Mouse (Mus musculus): ENCODE results near the gene Pvr. TPM values are rescaled to one million over a fixed set of nuclear protein-coding genes. Genes with fewer than 3 reads are reported as not detected.

Gene Pvr
- polyA plus RNA-seq, 1 experiment from 2014 or later: 3.2 TPM

GRCm38 (mm10) chr7:19867751-19868399, 53.1 kb downstream of the Pvr start:
- no peak overlapping the region for H3K27ac ChIP-seq (ENCODE audit: low read depth, low read length)
- H3K9ac ChIP-seq (ENCODE audit: low read length): no peak overlapping the region
- H3K27me3 ChIP-seq (replicated peaks; ENCODE audit: control insufficient read depth, insufficient read depth, low read length): no peaks in the 10 kb centered on the region
- WGBS: 90% methylated on average over 16 of the region's 16 CpGs
- no peaks in the 10 kb centered on the region for H3K4me1 ChIP-seq (ENCODE audit: control insufficient read depth, insufficient read depth, low read length)
- no peaks in the 10 kb centered on the region for H3K36me3 ChIP-seq (ENCODE audit: control insufficient read depth, insufficient read depth, low read length)
- no peak for DNase-seq (ENCODE audit: low spot score)
- no peak overlapping the region for H3K4me3 ChIP-seq (ENCODE audit: low read depth, low read length)
- H3K9me3 ChIP-seq (replicated peaks; ENCODE audit: control insufficient read depth, low read length): no peaks in the 10 kb centered on the region
- no peak overlapping the region for H3K4me2 ChIP-seq (ENCODE audit: low read length)
- ATAC-seq: no peak

- Histone ChIP-seq H3K4me1 (ENCODE audit: control insufficient read depth, insufficient read depth, low read length) (no peaks in the 10 kb centered on the region), H3K27ac (ENCODE audit: low read depth, low read length) (no peak overlapping the region), H3K9me3 (replicated peaks; ENCODE audit: control insufficient read depth, low read length) (no peaks in the 10 kb centered on the region), H3K4me2 (ENCODE audit: low read length) (no peak overlapping the region), H3K4me3 (ENCODE audit: low read depth, low read length) (no peak overlapping the region), H3K9ac (ENCODE audit: low read length) (no peak overlapping the region), H3K27me3 (replicated peaks; ENCODE audit: control insufficient read depth, insufficient read depth, low read length) (no peaks in the 10 kb centered on the region), H3K36me3 (ENCODE audit: control insufficient read depth, insufficient read depth, low read length) (no peaks in the 10 kb centered on the region)
- WGBS: 92% methylated on average over 6 of the region's 6 CpGs
- no peak for DNase-seq (ENCODE audit: low spot score)
- no peak for ATAC-seq
These were observed 54.5 kb downstream of the Pvr start for GRCm38 (mm10) chr7:19866490-19866889.

- no peak overlapping the region for H3K4me3 ChIP-seq (ENCODE audit: low read depth, low read length)
- 81% methylated on average over 8 of the region's 8 CpGs for WGBS
- no peak overlapping the region for H3K27ac ChIP-seq (ENCODE audit: low read depth, low read length)
- no peaks in the 10 kb centered on the region for H3K36me3 ChIP-seq (ENCODE audit: control insufficient read depth, insufficient read depth, low read length)
- ATAC-seq: no peak
- H3K27me3 ChIP-seq (replicated peaks; ENCODE audit: control insufficient read depth, insufficient read depth, low read length): no peaks in the 10 kb centered on the region
- no peak overlapping the region for H3K4me2 ChIP-seq (ENCODE audit: low read length)
- H3K9me3 ChIP-seq (replicated peaks; ENCODE audit: control insufficient read depth, low read length): no peaks in the 10 kb centered on the region
- H3K4me1 ChIP-seq (ENCODE audit: control insufficient read depth, insufficient read depth, low read length): no peaks in the 10 kb centered on the region
- no peak overlapping the region for H3K9ac ChIP-seq (ENCODE audit: low read length)
- DNase-seq (ENCODE audit: low spot score): no peak
These were observed 55.5 kb downstream of the Pvr start for GRCm38 (mm10) chr7:19865246-19866036.

- Histone ChIP-seq H3K36me3 (ENCODE audit: control insufficient read depth, insufficient read depth, low read length) (no peaks in the 10 kb centered on the region), H3K9ac (ENCODE audit: low read length) (no peak overlapping the region), H3K9me3 (replicated peaks; ENCODE audit: control insufficient read depth, low read length) (no peaks in the 10 kb centered on the region), H3K4me3 (ENCODE audit: low read depth, low read length) (no peak overlapping the region), H3K4me1 (ENCODE audit: control insufficient read depth, insufficient read depth, low read length) (no peaks in the 10 kb centered on the region), H3K27ac (ENCODE audit: low read depth, low read length) (no peak overlapping the region), H3K27me3 (replicated peaks; ENCODE audit: control insufficient read depth, insufficient read depth, low read length) (no peaks in the 10 kb centered on the region), H3K4me2 (ENCODE audit: low read length) (no peak overlapping the region)
- ATAC-seq: no peak
- no peak for DNase-seq (ENCODE audit: low spot score)
- WGBS: 39% methylated on average over 2 of the region's 2 CpGs
These were observed 56.7 kb downstream of the Pvr start for GRCm38 (mm10) chr7:19864241-19864640.

- no peak within 1 kb of the TSS for H3K4me3 ChIP-seq (ENCODE audit: low read depth, low read length)
- H3K36me3 ChIP-seq (ENCODE audit: control insufficient read depth, insufficient read depth, low read length): no peaks in the 10 kb centered on the region
- 87% methylated on average over 9 of the region's 9 CpGs for WGBS
- DNase-seq (ENCODE audit: low spot score) (no peak), ATAC-seq (no peak)
- no peak within 1 kb of the TSS for H3K27ac ChIP-seq (ENCODE audit: low read depth, low read length)
- H3K4me2 ChIP-seq (ENCODE audit: low read length): no peak within 1 kb of the TSS
- no peaks in the 10 kb centered on the region for H3K9me3 ChIP-seq (replicated peaks; ENCODE audit: control insufficient read depth, low read length)
- H3K9ac ChIP-seq (ENCODE audit: low read length): no peak within 1 kb of the TSS
- H3K27me3 ChIP-seq (replicated peaks; ENCODE audit: control insufficient read depth, insufficient read depth, low read length): no peaks in the 10 kb centered on the region
- H3K4me1 ChIP-seq (ENCODE audit: control insufficient read depth, insufficient read depth, low read length): no peaks in the 10 kb centered on the region
These were observed 59.8 kb downstream of the Pvr start, which contains the start of gene Ceacam16 for GRCm38 (mm10) chr7:19861199-19861598. Gene Ceacam16 (minus strand): TSS chr7:19861299.

- H3K4me2 ChIP-seq (ENCODE audit: low read length): no peak overlapping the region
- 78% methylated on average over 10 of the region's 10 CpGs for WGBS
These were observed 61.2 kb downstream of the Pvr start for GRCm38 (mm10) chr7:19859740-19860139.

GRCm38 (mm10) chr7:19856283-19856682, 64.7 kb downstream of the Pvr start:
- WGBS: 87% methylated on average over 6 of the region's 6 CpGs
- ATAC-seq: no peak
- Histone ChIP-seq H3K4me1 (ENCODE audit: control insufficient read depth, insufficient read depth, low read length) (no peaks in the 10 kb centered on the region), H3K27me3 (replicated peaks; ENCODE audit: control insufficient read depth, insufficient read depth, low read length) (no peaks in the 10 kb centered on the region), H3K36me3 (ENCODE audit: control insufficient read depth, insufficient read depth, low read length) (no peaks in the 10 kb centered on the region), H3K4me3 (ENCODE audit: low read depth, low read length) (no peak overlapping the region), H3K9ac (ENCODE audit: low read length) (no peak overlapping the region), H3K9me3 (replicated peaks; ENCODE audit: control insufficient read depth, low read length) (no peaks in the 10 kb centered on the region), H3K27ac (ENCODE audit: low read depth, low read length) (no peak overlapping the region), H3K4me2 (ENCODE audit: low read length) (no peak overlapping the region)
- DNase-seq (ENCODE audit: low spot score): no peak

More at GRCm38 (mm10) chr7:19859740-19860139, 61.2 kb downstream of the Pvr start:
- no peaks in the 10 kb centered on the region for H3K27me3 ChIP-seq (replicated peaks; ENCODE audit: control insufficient read depth, insufficient read depth, low read length)
- no peak for DNase-seq (ENCODE audit: low spot score)
- ATAC-seq: no peak
- no peaks in the 10 kb centered on the region for H3K4me1 ChIP-seq (ENCODE audit: control insufficient read depth, insufficient read depth, low read length)
- no peak overlapping the region for H3K9ac ChIP-seq (ENCODE audit: low read length)
- no peaks in the 10 kb centered on the region for H3K36me3 ChIP-seq (ENCODE audit: control insufficient read depth, insufficient read depth, low read length)
- H3K9me3 ChIP-seq (replicated peaks; ENCODE audit: control insufficient read depth, low read length): no peaks in the 10 kb centered on the region
- H3K4me3 ChIP-seq (ENCODE audit: low read depth, low read length): no peak overlapping the region
- no peak overlapping the region for H3K27ac ChIP-seq (ENCODE audit: low read depth, low read length)

DNA sequence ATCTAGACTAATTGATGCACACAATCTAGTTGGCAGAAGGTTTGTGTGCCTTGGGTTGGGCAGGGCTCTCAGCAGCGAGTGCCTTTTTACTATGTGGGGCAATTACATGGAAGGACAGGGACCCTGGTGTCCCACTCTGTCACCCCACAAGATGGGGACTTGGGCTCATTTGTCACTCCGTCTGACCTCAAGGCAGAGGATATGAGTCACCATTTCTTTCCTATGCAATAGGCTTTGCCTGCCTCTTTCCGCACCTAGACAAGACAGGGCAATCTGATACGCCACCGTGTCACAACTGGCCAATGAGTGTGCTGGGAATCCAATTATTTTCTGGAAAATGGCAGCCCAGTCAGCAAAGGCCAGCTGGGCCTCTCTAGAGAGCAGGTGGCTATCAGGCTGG, 65.3 kb downstream of the Pvr start:
- DNase-seq (ENCODE audit: low spot score): no peak
- ATAC-seq: no peak
- H3K27ac ChIP-seq (ENCODE audit: low read depth, low read length): no peak overlapping the region
- no peaks in the 10 kb centered on the region for H3K4me1 ChIP-seq (ENCODE audit: control insufficient read depth, insufficient read depth, low read length)
- H3K9ac ChIP-seq (ENCODE audit: low read length): no peak overlapping the region
- H3K9me3 ChIP-seq (replicated peaks; ENCODE audit: control insufficient read depth, low read length): no peaks in the 10 kb centered on the region
- no peaks in the 10 kb centered on the region for H3K36me3 ChIP-seq (ENCODE audit: control insufficient read depth, insufficient read depth, low read length)
- H3K27me3 ChIP-seq (replicated peaks; ENCODE audit: control insufficient read depth, insufficient read depth, low read length): no peaks in the 10 kb centered on the region
- WGBS: 89% methylated on average over 5 of the region's 5 CpGs
- H3K4me3 ChIP-seq (ENCODE audit: low read depth, low read length): no peak overlapping the region
- no peak overlapping the region for H3K4me2 ChIP-seq (ENCODE audit: low read length)
